8 mouse cellular contexts compared by ENCODE assay signal in genomic region chr1:84363967-84364366, GRCm38 (mm10). TPM values are rescaled to one million over a fixed set of nuclear protein-coding genes. Genes with fewer than 3 reads are reported as not detected.
DNase-seq lines count a peak whose midpoint lies in the region; ATAC-seq lines count a peak whose summit lies in the region.

Gene Pid1 (minus strand): TSS chr1:84364180.

- no peak for ATAC-seq in heart, embryonic 14.5 days (ENCODE audit: insufficient number of reproducible peaks, insufficient read depth, low FRiP score, low read depth)
- ATAC-seq in heart, embryonic 12.5 days (ENCODE audit: insufficient number of reproducible peaks, low FRiP score) = no peak
- no peak for ATAC-seq in liver, embryonic 12.5 days
- ATAC-seq in erythroid progenitor cell, adult 5-6 weeks (replicated peaks; ENCODE audit: low FRiP score, poor library complexity, severe bottlenecking) = no peak

- H3K27ac ChIP-seq in heart, embryonic 14.5 days (replicated peaks in 1 of 2; ENCODE audit: control insufficient read depth in 1 of 2, insufficient read depth in 1 of 2, low read depth in 2 of 2, low read length in 2 of 2) = no peak within 1 kb of the TSS
- no peak within 1 kb of the TSS for H3K27ac ChIP-seq in heart, embryonic 12.5 days (ENCODE audit: poor library complexity, severe bottlenecking)
- no peak within 1 kb of the TSS for H3K27ac ChIP-seq in liver, embryonic 12.5 days

- DNase-seq in adrenal gland, postnatal 14 days = no peak
- DNase-seq in gonadal fat pad, adult 2 months (ENCODE audit: low read depth) = no peak
- no peak for DNase-seq in cerebellum, adult 9-11 months
- DNase-seq in lung, adult 18-20 months = no peak

- no peaks in the 10 kb centered on the region for H3K36me3 ChIP-seq in heart, embryonic 14.5 days (ENCODE audit: control insufficient read depth, insufficient read depth, low read length)
- no peaks in the 10 kb centered on the region for H3K36me3 ChIP-seq in heart, embryonic 12.5 days
- H3K36me3 ChIP-seq in liver, embryonic 12.5 days = no peaks in the 10 kb centered on the region

- no peaks in the 10 kb centered on the region for H3K9me3 ChIP-seq in heart, embryonic 14.5 days (ENCODE audit: control insufficient read depth, low read length)
- no peaks in the 10 kb centered on the region for H3K9me3 ChIP-seq in heart, embryonic 12.5 days (replicated peaks)
- no peaks in the 10 kb centered on the region for H3K9me3 ChIP-seq in liver, embryonic 12.5 days (replicated peaks)

- H3K27me3 ChIP-seq in heart, embryonic 14.5 days (ENCODE audit: control insufficient read depth, insufficient read depth, low read length) = no peaks in the 10 kb centered on the region
- no peaks in the 10 kb centered on the region for H3K27me3 ChIP-seq in heart, embryonic 12.5 days (replicated peaks)
- no peaks in the 10 kb centered on the region for H3K27me3 ChIP-seq in liver, embryonic 12.5 days (replicated peaks)

- H3K9ac ChIP-seq in heart, embryonic 14.5 days (ENCODE audit: low read length) = no peak within 1 kb of the TSS
- H3K9ac ChIP-seq in heart, embryonic 12.5 days = no peak within 1 kb of the TSS
- H3K9ac ChIP-seq in liver, embryonic 12.5 days = no peak within 1 kb of the TSS

- no peak within 1 kb of the TSS for H3K4me3 ChIP-seq in heart, embryonic 14.5 days (ENCODE audit: control insufficient read depth in 1 of 2, insufficient read depth in 1 of 2, low read depth in 1 of 2, low read length in 2 of 2)
- H3K4me3 ChIP-seq in heart, embryonic 12.5 days = no peak within 1 kb of the TSS
- no peak within 1 kb of the TSS for H3K4me3 ChIP-seq in liver, embryonic 12.5 days

- H3K4me1 ChIP-seq in heart, embryonic 14.5 days (ENCODE audit: control insufficient read depth in 2 of 2, insufficient read depth in 2 of 2, low read length in 2 of 2) = no peaks in the 10 kb centered on the region
- no peaks in the 10 kb centered on the region for H3K4me1 ChIP-seq in heart, embryonic 12.5 days (replicated peaks)
- no peaks in the 10 kb centered on the region for H3K4me1 ChIP-seq in liver, embryonic 12.5 days

- H3K4me2 ChIP-seq in heart, embryonic 14.5 days (ENCODE audit: low read length) = no peak within 1 kb of the TSS
- H3K4me2 ChIP-seq in heart, embryonic 12.5 days = no peak within 1 kb of the TSS
- no peak within 1 kb of the TSS for H3K4me2 ChIP-seq in liver, embryonic 12.5 days

- WGBS in heart, embryonic 14.5 days = 86% methylated on average over 8 of the region's 8 CpGs
- WGBS in heart, embryonic 12.5 days = 80% methylated on average over 8 of the region's 8 CpGs
- 69% methylated on average over 8 of the region's 8 CpGs for WGBS in liver, embryonic 12.5 days (ENCODE audit: insufficient replicate concordance)

RNA-seq across cellular contexts. Expression of gene Pid1, which starts in this region (rescaled TPM):
- 9.6 and 11.2 TPM in 2 replicates for polyA plus RNA-seq in heart, embryonic 14.5 days (2014; fragmentation: Nextera tagmentation; extraction: Ambion mirVana)
- 7.6 and 8.5 TPM in 2 replicates for polyA plus RNA-seq in heart, embryonic 12.5 days (2016; fragmentation: Nextera tagmentation; extraction: Ambion mirVana)
- total RNA-seq in adrenal gland, postnatal 14 days (2021) = 21.6 and 32.1 TPM in 2 replicates
- 19.3 and 21.6 TPM in 2 replicates for polyA plus RNA-seq in gonadal fat pad, adult 2 months (2012; rRNA removed)
- polyA plus RNA-seq in liver, embryonic 12.5 days (2016; fragmentation: Nextera tagmentation; extraction: Ambion mirVana) = 17.2 and 18.7 TPM in 2 replicates
- 3.4 and 4.0 TPM in 2 replicates for total RNA-seq in erythroid progenitor cell, adult 5-6 weeks (2015; ENCODE audit: low replicate concordance)
- total RNA-seq in erythroid progenitor cell, adult 5-6 weeks (2017; ENCODE audit: low replicate concordance) = 1.2 and 7.3 TPM in 2 replicates
